ENCODE assay signal across 13 mouse cellular contexts in genomic region chr14:120949002-120949401, GRCm38 (mm10). TPM values are rescaled to one million over a fixed set of nuclear protein-coding genes. Genes with fewer than 3 reads are reported as not detected.
A peak's percentile ranks its signal among the peaks of the same experiment; 100 is the strongest.
DNase-seq lines count a peak whose midpoint lies in the region; ATAC-seq and TF ChIP-seq lines count a peak whose summit lies in the region.
"Had no signal": no experiment of that assay in that cellular context is flagged by ENCODE, and none has a peak within 500 bp of the region (broad histone marks: within the 10 kb centered on the region; RNA-seq: fewer than 3 reads in every experiment).

No protein-coding gene starts in this region.

- H3K4me1 ChIP-seq in forebrain, postnatal 0 days (ENCODE audit: insufficient read depth) = no peaks in the 10 kb centered on the region
- peaks cover 9% of the 10 kb centered on the region for H3K4me1 ChIP-seq in forebrain, embryonic 16.5 days (replicated peaks; ENCODE audit: control insufficient read depth, insufficient read depth, low read length)
- H3K4me1 ChIP-seq in lung, postnatal 0 days (ENCODE audit: insufficient read depth, low read depth, low read length) = no peaks in the 10 kb centered on the region; the same call in 1 of the 2 replicates
- no peaks in the 10 kb centered on the region for H3K4me1 ChIP-seq in bone marrow, adult 2 months (ENCODE audit: control insufficient read depth, insufficient read depth, low read length)
- H3K4me1 ChIP-seq: limb, embryonic 15.5 days had no signal

- 95% methylated on average over 5 of the region's 5 CpGs for WGBS in forebrain, postnatal 0 days
- 94% methylated on average over 5 of the region's 5 CpGs for WGBS in forebrain, embryonic 16.5 days
- 90% methylated on average over 5 of the region's 5 CpGs for WGBS in lung, postnatal 0 days
- WGBS in bone marrow, adult 2 months = 84% methylated on average over 5 of the region's 5 CpGs

- H3K9me3 ChIP-seq in forebrain, postnatal 0 days (ENCODE audit: low read length) = no peaks in the 10 kb centered on the region
- H3K9me3 ChIP-seq in forebrain, embryonic 16.5 days (ENCODE audit: control insufficient read depth, low read length) = 0 out of 2 replicates have a peak, but pooled peaks cover 6% of the 10 kb centered on the region
- no peaks in the 10 kb centered on the region for H3K9me3 ChIP-seq in lung, postnatal 0 days (ENCODE audit: low read length)
- H3K9me3 ChIP-seq: heart, embryonic 15.5 days; limb, embryonic 15.5 days had no signal

- H3K27ac ChIP-seq in forebrain, postnatal 0 days (ENCODE audit: low read depth, low read length) = no peak overlapping the region
- no peak overlapping the region for H3K27ac ChIP-seq in forebrain, embryonic 16.5 days (ENCODE audit: low read length)
- no peak overlapping the region for H3K27ac ChIP-seq in lung, postnatal 0 days (ENCODE audit: low read length)
- H3K27ac ChIP-seq in bone marrow, adult 2 months (ENCODE audit: control insufficient read depth, insufficient read depth, low read depth, low read length, poor library complexity) = no peak overlapping the region
- H3K27ac ChIP-seq: heart, embryonic 15.5 days; limb, embryonic 15.5 days had no signal

- no peak overlapping the region for H3K9ac ChIP-seq in forebrain, postnatal 0 days
- H3K9ac ChIP-seq in forebrain, embryonic 16.5 days (replicated peaks; ENCODE audit: low read depth, low read length) = no peak overlapping the region
- no peak overlapping the region for H3K9ac ChIP-seq in lung, postnatal 0 days (replicated peaks; ENCODE audit: low read depth)
- H3K9ac ChIP-seq: heart, embryonic 15.5 days; limb, embryonic 15.5 days had no signal

- peaks cover 22% of the 10 kb centered on the region for H3K36me3 ChIP-seq in forebrain, postnatal 0 days (ENCODE audit: insufficient read depth)
- peaks cover 13% of the 10 kb centered on the region for H3K36me3 ChIP-seq in forebrain, embryonic 16.5 days (ENCODE audit: control insufficient read depth, insufficient read depth)
- H3K36me3 ChIP-seq in lung, postnatal 0 days (ENCODE audit: insufficient read depth, low read length) = no peaks in the 10 kb centered on the region

- no peak for TF ChIP-seq EP300 in lung, postnatal 0 days (IDR thresholded peaks at IDR 0.05)

- H3K27me3 ChIP-seq in forebrain, postnatal 0 days (ENCODE audit: insufficient read depth, low read length) = no peaks in the 10 kb centered on the region
- H3K27me3 ChIP-seq in forebrain, embryonic 16.5 days (replicated peaks; ENCODE audit: control insufficient read depth, insufficient read depth, low read length) = no peaks in the 10 kb centered on the region
- no peaks in the 10 kb centered on the region for H3K27me3 ChIP-seq in lung, postnatal 0 days (replicated peaks; ENCODE audit: insufficient read depth, low read length)
- H3K27me3 ChIP-seq: heart, embryonic 15.5 days; limb, embryonic 15.5 days had no signal

- H3K4me3 ChIP-seq in forebrain, postnatal 0 days (ENCODE audit: low read depth, low read length) = no peak overlapping the region
- no peak overlapping the region for H3K4me3 ChIP-seq in forebrain, embryonic 16.5 days (replicated peaks; ENCODE audit: low read length)
- no peak overlapping the region for H3K4me3 ChIP-seq in lung, postnatal 0 days (ENCODE audit: low read depth, low read length)
- no peak overlapping the region for H3K4me3 ChIP-seq in bone marrow, adult 2 months (replicated peaks; ENCODE audit: control insufficient read depth, low read depth, low read length)
- H3K4me3 ChIP-seq: heart, embryonic 15.5 days; limb, embryonic 15.5 days had no signal

- no peak for DNase-seq in forebrain, postnatal 0 days
- DNase-seq in lung, postnatal 0 days (ENCODE audit: low spot score) = no peak
- DNase-seq in lung, postnatal 36 days = no peak
- DNase-seq in naive thymus-derived CD4-positive, alpha-beta T cell, adult 2 months (ENCODE audit: low read depth) = peak; percentile 26
- no peak for DNase-seq in layer of hippocampus, postnatal 10 days (ENCODE audit: low spot score in 2 of 2)
- DNase-seq in urinary bladder, postnatal 14 days (ENCODE audit: low spot score) = no peak
- DNase-seq: adrenal gland, postnatal 36 days; kidney, postnatal 14 days had no signal

- ATAC-seq in forebrain, postnatal 0 days = no peak
- no peak for ATAC-seq in forebrain, embryonic 16.5 days
- ATAC-seq in lung, postnatal 0 days = no peak
- ATAC-seq: forebrain, embryonic 14.5 days had no signal

- peak; percentile 40; the same call in 1 of the 2 replicates for TF ChIP-seq CTCF in forebrain, postnatal 0 days (IDR thresholded peaks at IDR 0.05; ENCODE audit: low read depth)
- TF ChIP-seq CTCF in lung, postnatal 0 days (IDR thresholded peaks at IDR 0.05) = peak; percentile 45
- 0 out of 2 replicates have a peak, but pooled peaks have one; percentile 16 for TF ChIP-seq CTCF in bone marrow, adult 2 months (IDR thresholded peaks at IDR 0.05; ENCODE audit: control insufficient read depth, insufficient read depth, low read length)

- H3K4me2 ChIP-seq in forebrain, postnatal 0 days (ENCODE audit: low read depth) = no peak overlapping the region
- no peak overlapping the region for H3K4me2 ChIP-seq in forebrain, embryonic 16.5 days (ENCODE audit: low read length)
- no peak overlapping the region for H3K4me2 ChIP-seq in lung, postnatal 0 days (replicated peaks; ENCODE audit: low read depth, low read length)
- H3K4me2 ChIP-seq: heart, embryonic 15.5 days; limb, embryonic 15.5 days had no signal

- no peak for TF ChIP-seq POLR2A in bone marrow, adult 2 months (IDR thresholded peaks at IDR 0.05; ENCODE audit: borderline replicate concordance, control insufficient read depth, low read depth, low read length)

RNA-seq across cellular contexts. Expression of gene Ipo5, which starts 38.0 kb away (rescaled TPM):
- total RNA-seq in forebrain, postnatal 0 days (2014; rRNA removed) = 102 and 106 TPM in 2 replicates
- polyA plus RNA-seq in forebrain, postnatal 0 days (2015; fragmentation: Nextera tagmentation; extraction: Ambion mirVana) = 56.2 and 58.1 TPM in 2 replicates
- 84.9 and 104 TPM in 2 replicates for polyA plus RNA-seq in forebrain, embryonic 16.5 days (2015; fragmentation: Nextera tagmentation; extraction: Ambion mirVana)
- 23.4 and 25.4 TPM in 2 replicates for polyA plus RNA-seq in lung, postnatal 0 days (2015; fragmentation: Nextera tagmentation; extraction: Ambion mirVana)
- polyA plus RNA-seq in bone marrow, adult 2 months (2011; ENCODE audit: insufficient read depth, insufficient read length, low replicate concordance, missing spikeins) = 23.6 and 44.9 TPM in 2 replicates
- 100 to 1,000 TPM; 113 to 115 TPM for total RNA-seq in layer of hippocampus, postnatal 10 days (2021)
